Mouse (Mus musculus): ENCODE measurements around the gene C77080. TPM values are rescaled to one million over a fixed set of nuclear protein-coding genes. Genes with fewer than 3 reads are reported as not detected.

C77080 gene
- total RNA-seq (2014; fragmentation: Nextera tagmentation) (0.32 and 0.88 TPM in 2 replicates), total RNA-seq (2017) (0.05 TPM in 1 of 2 replicates, not detected in the other)

DNA sequence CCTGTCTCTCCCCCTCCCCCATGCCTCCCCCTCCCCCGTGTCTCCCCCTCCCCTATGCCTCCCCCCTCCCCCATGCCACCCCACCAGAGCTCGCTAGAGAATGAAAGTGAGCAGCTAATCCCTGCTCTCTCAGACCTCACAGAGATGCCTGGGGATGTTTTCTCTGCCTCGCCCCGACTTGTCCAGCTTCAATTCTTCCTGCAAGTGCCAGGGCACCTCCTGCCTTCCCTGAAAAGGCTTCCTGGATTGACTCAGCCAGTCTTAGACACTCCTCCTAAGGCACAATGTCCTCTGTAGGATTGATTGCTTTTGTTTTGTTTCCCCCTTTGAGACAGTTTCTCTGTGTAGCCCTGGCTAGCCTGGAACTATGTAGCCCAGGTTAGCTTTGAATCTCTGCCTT lies at the start of gene C77080:
Gene C77080, minus strand, starts transcription at position 209 of the 400 bp plus-strand sequence.
- ATAC-seq (replicated peaks; ENCODE audit: poor library complexity, severe bottlenecking) = no peak

DNA sequence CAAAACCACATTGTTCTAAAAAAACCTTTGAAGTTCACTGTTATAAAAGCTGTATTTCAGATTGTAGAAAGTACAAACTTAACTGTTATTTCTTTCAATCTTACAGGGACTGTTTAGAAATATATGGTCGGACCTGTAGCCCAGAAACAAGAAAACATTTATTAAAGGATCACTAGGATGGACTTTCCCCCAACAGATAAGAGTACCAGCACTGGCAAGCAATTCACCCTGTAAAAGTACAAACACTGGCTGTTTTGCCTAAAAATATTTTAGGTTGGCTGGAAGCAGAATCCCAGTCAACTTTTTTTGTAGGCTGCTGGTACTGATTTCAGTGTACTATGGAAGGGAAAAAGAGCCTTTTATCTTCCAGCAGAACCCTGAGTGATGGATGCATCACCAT lies 46.7 kb upstream of the C77080 start:
- no peak for ATAC-seq (replicated peaks; ENCODE audit: poor library complexity, severe bottlenecking)

DNA sequence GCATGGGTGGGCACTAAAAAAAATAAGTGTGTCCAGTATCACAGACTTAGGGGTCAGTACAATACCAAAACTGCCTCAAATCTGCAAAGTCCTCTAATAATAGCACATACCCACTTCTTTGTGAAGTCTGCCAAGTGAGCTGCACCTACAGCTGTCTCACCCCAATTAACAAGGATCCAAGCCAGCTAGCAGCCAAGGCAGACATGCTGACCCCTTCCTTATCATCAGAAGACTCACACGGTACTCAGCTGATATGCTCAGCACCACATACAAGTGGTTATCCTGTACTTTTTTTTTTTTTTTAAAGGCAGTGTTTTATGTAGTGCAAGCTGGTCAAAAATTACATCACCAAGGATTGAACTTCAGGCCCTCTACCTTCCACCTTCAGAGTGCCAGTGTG lies 43.1 kb upstream of the C77080 start:
- ATAC-seq (replicated peaks; ENCODE audit: poor library complexity, severe bottlenecking) = no peak

DNA sequence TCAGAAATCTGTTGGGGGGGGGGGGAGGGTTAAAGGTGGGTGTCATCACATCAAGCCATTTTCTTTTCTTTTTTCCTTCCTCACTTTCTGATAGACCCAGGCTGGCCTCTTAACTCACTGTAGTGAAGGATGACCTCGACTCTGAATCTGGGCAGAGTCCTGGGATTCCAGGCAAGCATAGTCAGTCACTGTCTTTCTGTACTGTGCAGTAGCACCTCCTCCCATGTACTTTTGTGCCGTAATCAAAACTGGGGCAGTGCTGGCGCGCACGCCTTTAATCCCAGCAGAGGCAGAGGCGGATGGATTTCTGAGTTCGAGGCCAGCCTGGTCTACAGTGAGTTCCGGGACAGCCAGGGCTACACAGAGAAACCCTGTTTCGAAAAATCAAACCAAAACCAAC lies 42.6 kb upstream of the C77080 start:
- no peak for ATAC-seq (replicated peaks; ENCODE audit: poor library complexity, severe bottlenecking)

DNA sequence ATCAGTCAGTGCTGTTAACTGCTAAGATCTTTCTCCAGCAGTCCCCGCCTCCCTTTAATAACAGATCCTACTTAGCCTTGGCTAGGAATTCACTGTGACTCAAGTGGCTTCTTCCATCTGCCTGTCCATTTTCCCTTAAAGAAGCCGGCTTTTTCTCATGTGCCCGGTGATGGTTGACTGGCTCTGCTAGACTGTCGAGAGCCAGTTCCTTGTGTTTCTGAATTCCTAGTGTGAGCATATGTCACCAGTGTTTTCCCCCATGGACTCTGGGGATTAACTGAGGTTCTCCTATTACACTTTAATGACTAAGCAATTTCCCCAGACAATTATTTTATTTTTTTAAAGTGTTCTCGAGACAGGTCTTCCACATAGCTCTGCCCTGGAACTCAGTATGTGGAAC lies 42.2 kb upstream of the C77080 start:
- no peak for ATAC-seq (replicated peaks; ENCODE audit: poor library complexity, severe bottlenecking)

DNA sequence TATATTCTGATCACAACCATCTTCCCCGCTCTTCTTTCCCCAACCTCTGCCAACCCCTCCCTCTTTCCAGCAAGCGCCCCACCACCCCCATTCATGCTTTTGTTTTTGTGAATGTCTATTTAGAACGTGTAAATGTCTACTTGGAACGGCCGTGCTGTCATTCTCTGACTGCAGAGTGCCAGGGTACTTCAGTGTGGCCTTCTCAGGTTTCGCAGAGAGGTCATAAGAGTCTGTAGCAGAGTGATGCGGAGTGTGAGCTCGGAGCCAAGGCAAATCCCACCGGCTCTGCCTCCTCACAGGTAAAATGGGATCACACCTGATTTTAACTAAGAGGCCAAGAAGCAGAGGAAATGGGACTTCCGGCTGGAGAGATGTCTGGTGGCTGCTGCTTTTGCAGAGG lies 37.9 kb upstream of the C77080 start:
- ATAC-seq (replicated peaks; ENCODE audit: poor library complexity, severe bottlenecking) = no peak

DNA sequence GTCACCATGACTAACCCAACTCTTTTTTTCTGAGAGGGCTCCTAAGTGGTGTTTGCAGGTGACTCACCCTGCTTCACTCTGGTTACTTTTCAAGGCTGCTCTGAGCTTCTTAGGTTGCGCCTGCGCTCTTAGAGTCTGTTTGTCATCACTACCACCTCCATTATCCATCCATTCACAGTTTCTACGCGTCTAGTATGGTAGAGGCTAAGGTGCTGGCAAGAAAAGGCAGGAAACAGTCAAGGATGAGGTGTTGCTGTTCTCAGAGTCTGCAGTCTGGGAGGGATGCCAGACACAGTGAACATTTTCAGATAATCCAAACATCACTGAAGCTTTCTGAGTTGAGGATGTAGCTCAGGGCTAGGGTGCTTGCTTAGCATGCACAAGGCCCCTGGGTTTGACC lies 36.5 kb upstream of the C77080 start:
- ATAC-seq (replicated peaks; ENCODE audit: poor library complexity, severe bottlenecking) = no peak

DNA sequence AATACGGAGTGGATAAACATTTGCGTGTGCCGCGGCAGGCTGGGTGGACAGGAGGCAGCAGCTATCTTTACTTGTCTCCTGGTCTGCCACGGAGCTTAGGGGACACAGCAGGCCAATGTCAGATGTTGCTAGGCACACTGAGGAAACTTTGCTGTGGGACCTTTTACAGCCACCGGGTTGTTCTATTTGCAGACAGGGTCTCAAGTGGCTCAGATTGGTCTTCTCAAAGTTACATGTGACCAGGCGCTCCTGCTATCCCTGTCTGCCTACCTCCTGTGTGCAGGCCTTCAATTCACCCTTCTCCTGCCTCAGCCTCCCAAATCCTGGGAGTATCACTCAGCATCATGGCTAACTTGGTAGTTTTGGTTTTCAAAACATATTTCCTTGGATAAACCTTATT lies 34.9 kb upstream of the C77080 start:
- no peak for ATAC-seq (replicated peaks; ENCODE audit: poor library complexity, severe bottlenecking)

DNA sequence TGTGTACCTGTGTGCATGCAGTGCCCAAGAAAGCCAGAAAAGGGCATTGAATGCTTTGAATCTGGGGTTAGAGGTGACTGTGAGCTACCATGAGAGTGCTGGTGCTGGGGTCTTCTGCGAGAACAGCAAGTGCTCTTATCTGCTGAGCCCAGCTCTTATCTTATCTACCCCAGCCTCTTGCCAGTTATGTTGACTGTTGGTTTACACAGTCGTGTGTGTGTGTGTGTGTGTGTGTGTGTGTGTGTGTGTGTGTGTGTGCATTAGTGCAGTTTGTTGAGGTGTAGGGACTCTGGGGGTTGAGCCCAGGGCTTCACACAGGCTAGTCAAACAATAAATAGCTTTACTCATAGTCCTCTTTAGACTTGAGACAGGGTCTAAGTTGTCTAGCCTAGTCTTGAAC lies 34.0 kb upstream of the C77080 start:
- ATAC-seq (replicated peaks; ENCODE audit: poor library complexity, severe bottlenecking) = no peak

DNA sequence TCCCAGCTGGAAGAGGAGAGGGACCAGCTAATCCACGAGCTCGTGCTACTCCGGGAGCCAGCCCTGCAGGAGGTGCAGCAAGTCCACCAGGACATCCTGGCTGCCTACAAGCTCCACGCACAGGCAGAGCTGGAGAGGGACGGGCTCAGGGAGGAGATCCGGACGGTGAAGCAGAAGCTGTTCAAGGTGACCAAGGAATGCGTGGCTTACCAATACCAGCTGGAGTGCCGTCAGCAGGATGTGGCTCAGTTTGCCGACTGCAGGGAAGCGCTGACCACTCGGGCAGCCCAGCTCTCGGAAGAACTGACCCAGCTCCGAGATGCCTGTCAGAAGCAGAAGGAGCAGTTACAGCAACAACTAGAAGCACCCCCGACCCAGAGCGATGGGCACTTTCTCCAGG lies 32.5 kb upstream of the C77080 start:
- ATAC-seq (replicated peaks; ENCODE audit: poor library complexity, severe bottlenecking) = no peak

DNA sequence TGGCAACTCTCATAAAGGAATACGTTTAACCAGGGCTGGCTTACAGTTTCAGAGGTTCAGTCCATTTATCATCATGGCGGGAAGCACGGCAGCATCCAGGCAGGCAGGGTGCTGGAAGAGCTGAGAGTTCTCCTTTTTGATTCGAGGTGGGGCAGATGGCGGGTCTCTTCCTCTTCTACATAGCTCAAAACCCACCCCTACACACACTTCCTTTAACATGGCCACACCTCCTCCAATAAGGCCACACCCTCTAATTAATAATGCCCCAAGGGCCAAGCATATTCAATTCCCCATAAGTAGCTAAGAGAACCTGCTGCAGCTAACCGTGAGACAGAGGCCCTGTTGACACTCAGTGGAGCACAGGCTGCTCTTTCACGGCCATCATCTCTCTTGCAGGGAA lies 31.6 kb upstream of the C77080 start:
- ATAC-seq (replicated peaks; ENCODE audit: poor library complexity, severe bottlenecking) = peak; percentile 86

DNA sequence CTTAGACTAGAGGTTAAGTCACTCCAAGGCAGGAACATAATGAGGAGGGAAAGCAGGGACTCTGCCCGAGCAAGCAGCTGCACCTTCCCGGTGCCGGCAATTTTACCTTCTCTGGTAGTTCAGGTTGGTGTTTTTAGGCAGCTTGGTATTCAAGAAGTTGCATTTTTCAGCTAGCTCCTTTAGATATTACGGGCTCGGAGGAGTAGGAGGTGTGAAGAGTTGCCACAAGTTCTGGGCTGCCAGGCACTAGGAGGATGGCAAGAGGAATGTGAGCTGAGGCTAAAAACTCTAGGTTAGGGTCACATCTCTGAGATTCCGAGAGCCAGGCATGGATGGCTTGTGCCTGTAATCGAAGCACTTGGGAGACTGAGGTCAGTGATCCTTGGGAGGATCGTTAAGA lies 28.5 kb upstream of the C77080 start:
- no peak for ATAC-seq (replicated peaks; ENCODE audit: poor library complexity, severe bottlenecking)

DNA sequence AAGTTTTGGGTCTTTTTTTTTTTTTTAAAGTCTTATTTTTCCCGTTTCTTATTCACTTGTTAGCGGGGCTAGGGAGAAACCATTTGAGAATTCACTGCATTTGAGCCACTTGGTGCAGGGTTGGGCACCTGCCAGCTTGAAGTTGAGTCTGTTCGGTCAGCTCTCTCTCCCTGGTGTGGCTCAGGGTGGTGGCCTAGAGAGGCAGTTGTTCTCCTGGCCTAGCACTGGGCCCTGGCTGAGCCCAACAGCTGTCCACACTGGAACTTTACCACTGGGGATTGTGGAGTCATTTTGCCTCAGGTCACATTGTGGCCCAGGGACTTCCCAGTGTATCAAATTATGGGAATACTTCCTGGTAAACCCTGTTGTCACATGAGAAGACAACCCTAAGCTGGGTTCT lies 26.9 kb upstream of the C77080 start:
- no peak for ATAC-seq (replicated peaks; ENCODE audit: poor library complexity, severe bottlenecking)

DNA sequence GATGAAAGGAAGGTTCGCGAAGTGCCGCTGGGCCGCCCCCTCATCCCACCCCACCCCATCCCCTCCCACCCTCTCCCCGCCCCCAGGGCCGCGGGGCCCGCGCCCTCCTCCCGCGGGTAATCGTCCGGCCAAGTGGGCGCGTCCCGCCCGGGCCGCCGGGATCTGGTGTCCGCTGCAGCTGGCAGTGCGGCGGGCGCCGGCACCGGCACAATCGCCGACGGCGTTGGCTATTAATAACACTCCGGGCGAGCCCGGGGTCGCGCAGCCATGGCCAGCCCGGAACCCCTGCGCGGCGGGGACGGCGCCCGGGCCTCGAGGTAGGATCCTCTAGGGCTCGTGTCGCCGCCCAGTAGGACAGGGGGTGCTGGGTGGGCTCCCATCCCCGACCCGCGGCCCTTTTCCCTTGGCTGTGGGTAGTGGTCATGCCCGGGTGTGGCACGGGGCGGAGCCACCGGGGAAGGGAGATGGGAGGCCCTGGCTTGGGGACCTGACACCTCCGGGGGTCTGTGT lies 26.3 kb upstream of the C77080 start, which contains the start of gene Sync:
Gene Sync, plus strand, starts transcription at position 146 of the 510 bp plus-strand sequence.
- peak; percentile 28 for ATAC-seq (replicated peaks; ENCODE audit: poor library complexity, severe bottlenecking)

DNA sequence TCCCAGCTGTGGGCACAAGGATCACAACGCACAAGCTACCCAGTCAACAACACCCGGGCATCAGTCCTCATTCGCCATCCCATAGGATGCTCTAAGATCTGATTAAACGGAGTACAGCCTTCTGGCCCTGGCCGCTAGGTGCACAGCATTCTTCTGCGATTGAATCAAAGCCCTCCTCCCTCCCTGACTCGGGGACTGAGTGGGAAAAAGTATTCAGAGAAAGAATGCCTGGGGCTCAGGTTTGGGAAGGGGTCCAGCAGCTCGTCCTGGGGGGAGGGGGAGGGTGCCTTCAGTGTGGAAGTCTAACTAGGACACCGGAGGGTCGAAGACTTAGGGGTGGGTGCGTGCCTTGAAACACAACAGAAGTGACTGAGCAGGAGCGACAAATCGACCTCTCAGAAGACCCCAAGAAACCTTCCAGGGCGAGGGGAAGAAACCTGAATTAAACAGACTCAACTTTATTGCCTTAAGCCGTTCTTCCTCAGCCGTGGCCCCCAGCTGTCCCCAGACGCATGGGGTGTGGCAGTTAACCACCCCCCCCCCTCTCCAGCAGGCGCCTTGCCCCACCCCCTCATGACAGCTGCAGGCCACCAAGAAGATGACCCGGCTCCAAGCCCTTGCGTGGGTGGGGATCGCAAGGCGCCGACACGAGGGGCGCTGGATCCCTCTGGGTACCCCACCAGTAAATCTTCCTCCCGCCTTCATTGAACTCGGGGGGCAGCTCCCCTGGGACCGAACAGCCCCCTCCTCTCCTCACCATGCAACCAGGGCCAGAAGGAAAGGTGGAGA lies 25.7 kb upstream of the C77080 start:
- peak; percentile 29 for ATAC-seq (replicated peaks; ENCODE audit: poor library complexity, severe bottlenecking)

DNA sequence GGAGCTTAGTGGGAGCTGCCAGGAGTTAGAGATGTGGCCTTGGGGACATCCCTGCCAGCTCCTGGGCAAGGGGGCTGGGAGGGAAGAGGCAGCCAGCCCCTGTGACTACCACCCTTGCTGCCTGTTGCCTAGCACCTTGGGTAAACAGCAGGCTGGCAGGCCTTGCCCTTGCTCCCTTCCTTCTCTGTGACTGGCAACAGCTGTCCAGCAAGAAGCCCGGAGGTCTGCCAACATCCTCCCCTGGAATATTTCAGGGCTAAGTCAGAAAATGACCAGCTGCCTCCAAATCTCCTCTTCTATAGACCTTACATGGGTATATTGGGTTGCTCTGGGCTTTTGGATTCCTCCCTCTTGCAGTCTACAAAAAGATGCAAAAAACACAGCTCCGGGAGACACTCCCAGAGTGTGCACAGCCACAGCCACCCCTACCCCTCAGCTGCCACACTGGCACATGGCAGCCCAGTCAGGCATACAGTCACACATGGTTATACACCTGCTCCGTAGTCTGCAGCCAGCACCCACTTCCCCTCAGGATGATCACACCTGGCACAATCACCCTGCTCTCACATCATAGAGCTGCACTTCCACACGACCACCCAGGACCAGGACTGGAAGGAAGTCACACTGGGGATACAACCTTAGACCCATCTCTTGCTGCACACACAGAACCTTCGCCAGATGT lies 24.9 kb upstream of the C77080 start:
- peak; percentile 18; the same call in 1 of the 2 replicates for ATAC-seq (replicated peaks; ENCODE audit: poor library complexity, severe bottlenecking)

DNA sequence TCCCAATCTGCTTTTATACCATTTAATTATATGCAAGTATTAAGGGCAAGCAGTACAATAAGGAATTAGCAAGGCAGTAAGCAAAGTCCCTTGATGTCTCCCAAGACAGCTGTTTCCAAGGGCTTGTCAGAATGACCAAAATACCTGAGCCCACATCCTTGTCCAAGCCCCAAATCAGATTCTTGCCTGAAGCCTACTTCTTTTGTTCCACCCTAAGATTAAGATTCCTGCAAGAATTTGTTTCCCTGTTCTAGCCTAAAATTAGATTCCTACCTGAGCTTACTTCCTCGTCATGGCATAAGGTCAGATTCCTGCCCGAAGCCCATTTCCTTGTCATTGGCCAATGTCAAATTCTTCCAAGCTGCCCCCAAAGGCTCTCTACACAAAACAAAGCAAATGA lies 23.5 kb upstream of the C77080 start:
- ATAC-seq (replicated peaks; ENCODE audit: poor library complexity, severe bottlenecking) = no peak

DNA sequence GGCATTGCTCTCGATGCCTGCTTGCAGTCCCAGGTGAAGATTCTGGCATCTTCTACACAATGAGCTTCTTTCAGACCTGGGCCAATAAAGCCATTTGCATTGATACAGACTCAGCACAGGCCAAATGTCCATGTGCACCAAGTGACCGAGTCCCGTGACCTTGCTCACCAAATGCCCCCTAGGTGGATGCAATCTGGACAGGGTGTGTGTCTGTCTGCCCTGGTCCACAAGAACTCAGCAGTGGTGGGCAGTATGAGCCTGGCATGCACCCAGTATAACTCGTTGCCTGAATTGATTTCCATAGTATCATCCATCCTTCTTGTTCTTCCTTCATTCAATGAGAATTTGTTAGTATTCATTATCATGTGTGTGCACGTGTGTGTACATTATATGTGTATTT lies 22.0 kb upstream of the C77080 start:
- ATAC-seq (replicated peaks; ENCODE audit: poor library complexity, severe bottlenecking) = no peak

DNA sequence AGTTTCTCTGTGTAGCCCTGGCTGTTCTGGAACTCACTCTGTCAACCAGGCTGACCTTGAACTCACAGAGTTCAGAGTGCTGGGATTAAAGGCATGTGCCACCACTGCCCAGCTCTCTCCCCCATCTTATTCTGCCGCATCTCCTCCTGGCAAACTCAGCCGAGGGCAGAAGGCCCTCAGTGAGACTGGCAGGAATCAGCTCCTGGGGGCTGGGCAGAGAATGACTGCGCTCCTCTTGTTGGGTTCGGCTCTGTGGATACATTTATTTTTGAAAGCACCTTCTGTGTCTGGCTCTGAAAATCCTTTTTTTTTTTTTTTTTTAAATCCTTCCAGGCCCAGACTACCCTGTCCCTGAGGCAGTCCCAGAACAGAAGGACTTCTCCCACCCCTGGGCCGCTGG lies 21.6 kb upstream of the C77080 start:
- no peak for ATAC-seq (replicated peaks; ENCODE audit: poor library complexity, severe bottlenecking)

DNA sequence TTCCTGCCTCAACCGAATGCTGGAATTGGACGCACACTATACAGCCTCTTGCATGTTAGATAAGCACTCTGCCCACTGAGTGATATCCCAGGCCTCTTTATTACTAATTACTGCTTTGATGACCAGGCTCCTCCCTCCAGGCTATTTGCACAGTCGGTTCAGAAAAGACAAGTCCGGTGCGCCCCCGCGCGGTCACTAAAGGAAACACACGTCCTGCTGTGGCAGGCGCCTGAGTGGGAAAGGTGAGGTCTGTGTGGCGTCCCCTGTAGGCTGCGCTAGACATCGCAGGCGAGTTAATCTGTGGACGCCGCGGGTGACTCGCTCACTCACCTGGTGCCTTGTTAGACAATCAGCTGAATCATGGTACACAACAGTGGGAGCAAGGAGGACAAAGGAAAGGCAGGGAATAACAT lies 15.3 kb upstream of the C77080 start:
- peak; percentile 94 for ATAC-seq (replicated peaks; ENCODE audit: poor library complexity, severe bottlenecking)

DNA sequence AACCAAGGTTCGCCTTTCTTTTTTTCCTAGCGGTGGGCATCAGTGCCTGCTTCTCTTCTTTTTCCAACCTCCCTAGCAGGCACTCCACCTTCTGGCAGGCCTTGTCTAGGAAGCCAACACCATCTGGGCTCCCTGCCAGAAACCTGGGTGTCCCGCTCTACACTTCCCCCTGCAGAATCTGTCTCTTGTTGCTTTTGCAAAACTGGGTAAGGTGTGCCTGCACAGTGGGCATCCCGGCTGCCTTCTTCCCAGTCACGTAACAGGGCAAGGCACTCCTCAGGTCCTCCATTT lies 11.5 kb upstream of the C77080 start:
- ATAC-seq (replicated peaks; ENCODE audit: poor library complexity, severe bottlenecking) = peak; percentile 49
